Mouse (Mus musculus): Measurements from ENCODE around the gene Map3k5.

The Map3k5 gene

DNA sequence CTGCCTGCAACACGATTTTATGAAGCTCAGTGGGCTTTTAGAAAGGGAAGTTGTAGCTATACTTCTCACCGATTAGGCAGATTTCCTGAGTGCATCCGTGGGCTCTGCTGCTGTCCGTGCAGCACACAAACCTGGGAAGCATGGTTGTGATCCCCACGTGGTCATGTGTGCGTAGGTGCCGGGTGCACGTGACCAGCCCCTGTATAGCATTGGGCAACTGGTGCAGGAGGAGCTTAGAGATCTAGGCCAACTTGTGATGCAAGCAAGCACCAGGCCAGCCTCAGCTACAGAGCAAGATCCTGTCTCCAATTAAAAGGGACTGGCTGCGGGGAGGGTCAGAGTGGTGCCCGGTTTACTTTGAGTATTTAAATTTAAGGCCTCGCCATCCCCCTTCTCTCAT, 232.5 kb downstream of the Map3k5 start:
- DNase-seq, result peak; percentile 32

DNA sequence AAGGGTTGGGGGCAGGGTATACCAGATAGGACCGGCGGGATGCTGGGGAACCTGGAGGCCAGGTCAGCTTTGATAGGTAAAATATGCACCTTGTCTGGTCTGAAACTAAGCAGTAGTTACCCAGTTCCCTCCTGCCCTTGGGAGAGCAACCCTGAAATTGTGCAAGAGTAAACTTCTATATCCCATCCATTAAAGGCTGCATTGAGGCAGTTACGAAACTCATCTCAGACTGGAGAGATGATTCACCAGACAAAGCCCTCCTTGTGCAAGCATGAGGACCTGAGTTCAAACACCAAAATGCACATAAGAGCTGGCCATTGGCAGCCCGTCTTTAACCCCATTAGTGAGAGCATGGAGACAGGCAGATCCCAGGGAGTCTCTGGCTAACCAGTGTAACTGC, 233.2 kb downstream of the Map3k5 start:
- DNase-seq, result no peak

DNA sequence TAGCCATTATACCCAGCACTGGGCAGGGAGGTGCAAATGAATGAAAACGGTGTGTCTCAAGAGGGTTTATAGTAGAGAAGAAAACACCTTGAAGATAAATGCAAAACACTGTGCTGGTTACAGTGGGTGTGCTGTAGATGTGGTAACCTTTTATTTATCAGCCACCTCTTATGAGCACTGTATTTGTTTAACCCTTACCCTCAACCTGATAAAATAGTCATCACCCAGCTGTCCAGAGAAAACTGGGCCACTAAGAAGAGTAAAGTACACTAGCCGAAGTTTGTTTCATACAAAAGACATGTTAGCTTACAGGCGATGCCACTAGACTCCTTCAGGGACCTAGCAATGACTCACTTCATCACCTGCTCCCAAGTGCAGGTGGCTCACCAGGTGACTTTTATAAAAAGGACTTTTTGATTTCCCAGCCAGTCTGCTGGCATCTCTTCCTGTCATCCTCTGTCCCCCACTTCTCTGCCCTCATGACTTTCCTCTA, 235.0 kb downstream of the Map3k5 start:
- DNase-seq, result no peak

DNA sequence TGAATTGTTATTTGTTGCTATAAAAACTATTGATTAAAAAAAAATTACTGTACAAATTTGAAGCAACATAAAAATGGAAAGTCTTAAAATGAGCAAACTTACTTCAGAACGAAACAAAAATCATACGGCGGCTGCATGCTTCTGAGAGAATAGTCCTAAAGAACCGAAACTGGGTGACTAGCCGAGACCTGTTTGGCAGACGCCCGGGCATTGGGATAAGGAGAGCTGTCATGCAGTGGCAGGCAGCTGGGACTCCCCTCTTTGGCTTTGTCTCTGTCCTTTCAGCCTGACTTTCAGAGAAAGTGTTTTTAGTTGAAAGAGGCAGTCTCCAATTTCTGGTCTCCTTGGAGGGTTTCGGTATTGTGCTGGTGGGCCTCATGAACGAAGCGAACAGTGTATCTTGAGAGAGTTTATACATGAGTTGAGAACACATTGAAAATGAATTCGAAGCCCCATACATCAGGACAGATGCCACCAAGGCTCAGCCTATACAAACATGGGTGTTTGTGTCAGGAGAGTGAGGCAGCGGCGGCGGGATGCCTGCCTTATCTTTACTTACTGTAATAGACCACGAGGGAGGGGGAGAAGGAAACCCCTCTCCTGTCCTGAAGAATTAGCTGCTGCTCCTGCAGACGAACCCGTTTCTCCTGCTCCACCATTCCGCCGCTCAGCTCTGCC, 235.8 kb downstream of the Map3k5 start:
- no peak for DNase-seq

DNA sequence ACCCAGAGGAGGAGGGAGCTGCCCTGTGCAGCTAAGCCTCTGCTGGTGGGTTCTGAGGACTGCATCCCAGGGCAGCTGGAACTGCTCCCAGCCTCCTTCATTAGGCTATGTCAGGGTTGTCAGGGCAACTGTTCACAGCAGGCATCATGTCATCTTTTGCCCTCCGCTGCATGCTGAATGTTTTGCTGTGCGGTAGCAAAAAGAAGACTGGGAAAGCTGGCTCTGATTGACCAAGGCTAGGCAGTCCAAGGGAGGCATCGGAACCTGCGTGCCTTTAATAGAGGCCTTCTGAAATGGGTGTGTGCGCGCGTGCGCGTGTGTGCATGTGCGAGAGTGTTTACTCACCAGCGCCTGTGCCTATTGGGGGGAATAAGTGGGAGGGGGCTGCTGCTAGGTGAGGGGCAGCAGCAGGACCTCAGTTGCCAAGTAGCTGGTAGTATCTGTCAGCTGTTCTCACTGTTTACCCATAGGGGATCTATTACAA, 236.4 kb downstream of the Map3k5 start:
- DNase-seq, result peak; percentile 59

DNA sequence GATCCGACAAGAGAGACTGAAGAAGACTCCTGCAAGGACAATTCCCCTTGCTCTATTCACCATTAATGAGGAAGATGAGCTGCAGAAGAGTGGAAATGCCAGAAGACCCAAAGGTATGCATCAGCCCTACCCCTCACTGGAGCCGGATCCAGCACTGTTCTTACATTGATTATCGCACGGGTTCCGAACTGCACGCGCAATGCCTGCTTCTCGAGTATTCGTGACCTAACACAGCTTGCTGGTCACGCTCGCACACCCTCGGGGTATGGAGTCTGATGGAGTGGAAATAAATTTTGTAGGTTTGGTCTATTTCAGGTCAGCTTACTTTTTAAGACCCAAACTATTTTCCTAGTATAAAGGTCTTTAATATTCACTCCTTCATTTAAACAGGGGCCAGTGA, 236.9 kb downstream of the Map3k5 start:
- no peak for DNase-seq

DNA sequence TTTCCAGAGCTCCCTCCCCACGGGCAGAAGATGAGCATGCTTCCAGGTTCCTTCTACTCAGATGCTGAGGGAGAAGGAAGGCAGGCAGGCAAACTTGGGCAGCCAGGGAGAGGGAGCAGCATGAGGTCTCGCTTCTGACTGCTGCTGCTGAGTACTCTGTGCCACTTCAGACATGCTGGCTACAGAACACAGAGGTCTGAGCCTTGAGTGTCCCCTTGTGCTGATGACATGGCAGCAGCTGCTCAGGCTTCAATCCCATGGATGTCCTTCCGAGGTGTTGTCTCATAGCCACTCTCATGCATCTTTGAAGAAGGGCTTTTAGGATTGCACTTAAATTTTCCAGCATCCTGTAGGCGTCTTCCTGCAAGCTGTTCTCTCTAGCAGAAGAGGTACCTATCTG, 237.5 kb downstream of the Map3k5 start:
- no peak for DNase-seq

DNA sequence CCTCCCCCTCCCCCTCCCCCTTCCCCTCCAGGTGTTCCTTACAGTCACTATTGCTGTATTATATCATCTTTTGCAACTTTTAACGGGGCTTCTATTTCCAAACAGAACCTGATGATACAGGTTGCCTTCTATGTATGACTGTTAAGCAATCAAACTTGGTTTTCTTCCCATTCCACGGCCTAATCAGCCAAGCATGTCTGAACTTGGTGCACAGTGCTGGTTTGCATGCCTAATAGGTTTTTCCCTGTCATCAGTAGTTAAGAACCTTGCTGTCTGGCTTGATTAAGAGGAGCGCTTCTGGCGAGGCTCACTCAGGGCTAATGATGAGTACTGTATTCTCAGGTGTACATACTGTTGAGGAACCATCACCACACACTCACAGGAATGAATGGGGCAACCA, 239.5 kb downstream of the Map3k5 start:
- DNase-seq, result no peak

DNA sequence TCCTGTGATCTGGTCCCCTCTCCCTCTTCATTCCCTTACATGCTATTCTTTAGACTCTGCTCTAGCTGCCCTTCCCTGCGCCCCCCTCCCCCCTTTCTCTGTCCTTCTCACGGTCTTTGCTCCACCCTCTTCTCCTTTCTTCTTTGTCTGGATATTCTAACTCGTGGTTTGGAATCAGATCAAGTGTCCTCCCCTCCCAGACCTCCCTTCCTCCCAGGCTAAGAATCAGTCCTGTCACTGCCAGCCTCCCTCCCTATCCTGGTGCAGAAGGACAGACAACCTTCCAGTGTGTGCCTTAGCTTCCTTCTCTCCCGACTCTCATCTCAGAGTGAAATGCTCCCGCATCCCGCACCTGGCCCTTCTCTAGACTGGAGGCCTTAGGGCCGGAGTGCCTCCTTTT, 241.8 kb downstream of the Map3k5 start:
- DNase-seq, result no peak

DNA sequence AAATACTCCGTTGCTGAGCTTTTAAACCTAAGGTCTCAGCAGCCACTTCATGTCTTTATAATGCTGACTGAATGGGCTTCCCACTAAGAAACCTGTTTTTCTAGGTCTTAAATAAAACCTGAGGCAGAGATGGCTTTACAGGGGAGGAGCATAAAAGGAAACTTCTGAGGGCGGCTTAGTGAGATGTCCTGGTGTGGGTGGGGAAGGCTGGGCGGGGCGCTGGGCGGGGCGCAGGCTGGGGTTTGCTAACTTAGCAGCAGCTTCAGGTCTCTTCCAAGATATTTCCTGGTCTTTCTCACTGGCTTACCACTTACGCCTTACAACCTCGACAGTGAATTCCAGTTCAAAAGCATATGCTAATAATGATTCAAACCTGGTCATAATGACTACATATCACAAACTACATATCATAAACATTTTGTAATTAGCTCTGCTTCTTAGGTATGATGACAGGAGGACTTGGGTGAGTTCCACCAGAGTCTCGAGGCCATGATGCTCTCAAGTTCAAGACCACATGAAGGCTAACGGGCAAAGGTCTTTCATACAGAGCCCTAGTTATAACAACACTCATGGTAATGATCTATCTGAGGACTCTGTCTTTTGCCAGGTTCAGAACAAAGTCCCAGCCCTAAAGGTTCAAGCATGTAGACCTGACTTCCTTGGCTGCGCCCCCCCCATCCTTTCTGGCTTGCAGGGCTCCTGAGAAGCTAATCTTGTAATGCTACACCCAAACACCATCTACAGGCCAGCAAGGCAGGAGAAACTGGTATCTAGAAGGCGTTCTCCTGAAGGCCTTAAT, 244.7 kb downstream of the Map3k5 start:
- DNase-seq, result peak; percentile 75

DNA sequence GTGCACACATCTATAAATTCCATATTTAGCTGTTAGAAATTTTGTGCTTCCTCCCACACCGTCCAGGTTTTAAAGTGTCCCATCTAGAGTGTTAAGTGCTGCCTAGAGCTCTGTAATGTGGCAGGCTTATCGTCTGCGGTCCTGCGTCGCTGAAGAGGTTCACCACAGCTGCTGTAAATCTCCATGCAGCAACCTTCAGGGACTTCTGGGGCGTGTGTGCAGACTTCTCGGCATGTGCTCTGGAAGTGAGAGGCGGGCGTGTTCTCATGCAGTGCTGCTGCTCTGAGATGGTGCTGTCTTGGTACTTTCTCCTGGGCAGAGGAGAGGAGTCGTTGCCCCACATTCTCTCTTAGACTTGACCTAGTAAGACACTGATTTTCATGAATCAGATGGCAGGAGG, 246.9 kb downstream of the Map3k5 start:
- DNase-seq, result peak; percentile 29

DNA sequence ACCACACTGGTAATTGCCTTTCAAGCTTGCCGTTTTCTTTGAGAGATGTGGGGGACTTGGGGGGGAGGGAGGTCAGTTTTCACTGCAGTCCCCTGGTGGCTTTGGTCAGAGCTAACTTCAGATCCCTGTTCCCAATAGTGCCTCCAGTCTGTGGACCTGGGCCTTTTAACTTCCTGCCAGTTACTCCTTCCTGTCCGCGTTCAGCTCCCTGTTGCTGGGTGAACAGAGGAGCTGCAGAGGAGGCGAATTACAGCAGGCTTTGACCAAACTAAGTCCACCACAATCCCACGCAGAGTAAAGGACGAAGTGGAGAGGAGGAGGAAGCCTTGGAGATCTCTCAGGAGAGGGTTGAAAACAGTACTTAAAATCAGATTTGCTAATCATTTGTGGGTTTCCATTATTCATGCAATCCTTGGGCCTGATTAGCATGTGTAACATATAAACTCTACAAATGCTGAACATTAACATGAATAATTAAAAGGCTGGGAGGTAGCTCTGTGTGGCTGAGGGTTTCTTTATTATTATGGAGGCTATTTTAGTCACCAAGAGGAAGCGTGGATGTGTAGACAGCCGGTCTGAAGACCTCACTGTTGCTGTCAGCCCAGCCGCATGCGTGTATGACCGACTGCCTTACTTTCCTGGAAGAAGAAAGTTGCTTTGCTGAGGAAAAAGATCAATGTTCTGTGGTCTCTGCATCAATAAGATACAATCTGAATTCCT, 247.6 kb downstream of the Map3k5 start:
- DNase-seq, result no peak

DNA sequence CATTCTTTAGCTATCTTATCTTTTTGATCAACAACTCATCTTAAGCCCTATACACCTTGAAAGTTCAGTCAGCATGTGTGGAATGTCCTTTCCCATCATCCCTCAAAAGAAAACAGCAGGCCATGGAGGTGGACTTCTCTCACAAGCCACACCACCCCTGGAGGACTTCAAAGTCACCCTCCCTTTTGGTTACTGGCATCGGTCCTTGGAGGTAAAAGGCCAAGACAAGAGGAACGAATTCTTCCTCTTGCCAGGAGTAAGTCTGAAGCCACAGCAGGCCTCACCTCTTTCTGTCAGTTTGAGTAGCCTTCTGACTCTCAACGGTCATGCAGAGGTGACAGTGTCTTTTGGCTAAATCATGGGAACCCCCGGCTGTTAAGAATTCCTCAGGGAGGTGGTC, 250.1 kb downstream of the Map3k5 start:
- no peak for DNase-seq

DNA sequence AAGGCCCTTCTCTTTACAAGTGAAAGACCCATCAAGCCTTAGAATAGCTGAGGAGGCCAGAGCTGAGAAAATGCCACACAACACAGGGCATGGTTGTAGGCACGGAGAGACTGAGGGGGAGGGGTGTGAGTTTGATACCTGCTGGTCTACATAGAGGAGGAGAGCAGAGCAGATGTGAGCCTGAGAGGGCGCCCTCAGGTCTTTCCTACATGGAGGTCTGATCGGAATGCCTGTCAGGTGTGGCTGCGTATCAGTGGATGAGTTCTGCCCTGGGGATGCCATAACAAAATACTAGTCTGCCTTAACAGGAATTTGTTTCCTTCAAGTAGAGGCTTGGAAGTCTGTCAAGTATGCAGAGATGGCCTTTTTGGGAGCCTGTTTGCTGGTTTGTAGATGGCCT, 251.0 kb downstream of the Map3k5 start:
- DNase-seq, result no peak

DNA sequence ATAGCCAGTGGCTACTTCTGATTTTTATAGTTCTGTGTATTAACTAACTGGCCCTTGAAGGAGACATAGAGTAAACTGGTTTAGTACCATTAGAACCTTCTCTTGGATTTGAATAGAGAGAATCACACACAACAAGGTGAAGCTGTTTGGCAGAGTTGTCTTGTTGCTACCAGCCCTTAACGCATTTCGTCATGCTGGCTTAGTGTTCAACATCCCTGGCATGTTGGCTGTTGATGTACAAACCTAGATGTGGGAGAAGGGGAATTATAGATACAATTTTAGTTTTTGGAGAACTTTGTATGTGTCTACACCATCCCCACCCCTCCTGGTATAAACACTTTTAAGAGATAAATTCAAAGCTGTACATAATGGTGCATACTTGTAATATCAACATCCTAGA, 251.5 kb downstream of the Map3k5 start:
- no peak for DNase-seq

DNA sequence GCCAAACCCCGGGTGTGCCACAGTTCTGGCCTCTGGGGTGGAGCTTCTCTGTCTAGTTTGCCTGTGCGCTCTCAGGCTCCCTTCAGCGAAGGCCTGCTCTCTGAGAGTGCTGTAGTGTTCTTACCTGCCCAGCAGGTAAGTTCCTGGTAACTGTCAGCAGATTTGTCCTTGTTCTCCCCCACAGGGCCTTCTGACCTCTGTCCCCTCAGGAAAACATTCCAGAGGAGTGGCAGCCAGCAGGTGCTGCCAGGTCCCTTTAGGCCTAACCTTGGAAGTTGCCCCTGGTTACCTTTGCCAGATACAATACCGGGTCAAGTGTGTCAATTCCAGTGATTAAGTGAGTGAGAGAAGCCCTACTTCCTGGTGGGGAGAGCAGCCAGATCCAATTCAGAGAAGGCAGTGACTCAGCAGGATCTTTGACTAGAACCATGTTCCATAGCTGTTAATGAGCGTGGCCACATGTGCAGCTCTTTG, 252.6 kb downstream of the Map3k5 start:
- peak; percentile 27 for DNase-seq

DNA sequence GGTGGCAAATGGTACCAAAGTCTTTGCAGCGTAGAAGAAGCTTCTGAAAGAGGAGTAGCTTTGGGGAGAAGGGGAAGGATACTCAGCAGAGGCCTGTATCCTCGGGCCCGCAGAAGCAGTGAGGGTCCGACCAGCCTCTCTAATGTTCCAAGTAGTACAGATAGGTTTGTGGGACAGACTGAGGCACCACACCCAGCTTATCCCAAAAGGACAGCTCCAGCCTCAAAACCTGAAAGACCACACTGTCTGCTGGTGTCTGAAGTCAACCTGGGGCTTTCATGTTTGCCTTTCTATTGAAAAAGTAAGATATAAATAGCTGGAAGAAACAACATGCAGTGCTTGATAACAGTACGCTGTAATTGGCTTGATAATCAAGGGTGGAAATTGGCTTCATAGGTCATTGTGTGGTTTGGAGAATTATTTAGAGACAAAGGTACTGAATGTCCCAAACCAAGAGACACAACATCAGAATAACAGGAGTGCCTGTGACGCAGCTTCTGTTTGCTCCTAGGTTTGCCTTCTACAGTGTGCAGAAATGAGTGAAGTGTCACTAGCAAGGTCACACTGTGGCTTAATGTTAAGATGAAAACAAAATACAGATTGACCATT, 256.0 kb downstream of the Map3k5 start:
- no peak for DNase-seq
